Mouse (Mus musculus) right cerebral cortex, adult 18-20 months (tissue): ENCODE data around the gene Gm4302.
A peak's percentile ranks its signal among the peaks of the same experiment; 100 is the strongest.
"Not testable (repeated sequence)": the region's sequence is repeated elsewhere in the genome, so short reads cannot be mapped to it uniquely, and the experiment has no call there.

Source experiments
- DNase-seq: peaks from one replicate; pipeline ENCODE4 v3.0.0; 2022; ENCODE audit warnings: mixed read lengths

Gene Gm4302

DNA sequence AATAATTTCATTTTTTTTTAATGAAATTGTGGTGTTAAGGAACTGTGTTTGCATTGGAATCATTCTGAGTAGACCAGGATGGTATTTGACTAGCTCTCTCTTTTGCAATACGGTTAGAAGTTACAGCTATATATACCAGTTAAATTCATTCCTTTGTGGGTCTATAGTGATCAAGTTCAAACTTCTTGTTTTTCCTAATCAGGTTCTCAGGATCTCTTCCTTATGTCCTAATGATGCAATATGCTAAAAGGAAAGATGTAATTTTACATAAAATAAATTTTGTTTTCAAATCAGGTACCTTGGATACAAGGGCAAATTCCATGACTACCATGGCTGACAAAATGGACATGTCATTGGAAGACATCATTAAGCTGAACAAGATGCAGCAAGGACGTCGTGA lies at the start of gene Gm4302:
TSS of gene Gm4302 (plus strand) at position 301 of the 400 bp plus-strand sequence.
- DNase-seq = not testable (repeated sequence)

DNA sequence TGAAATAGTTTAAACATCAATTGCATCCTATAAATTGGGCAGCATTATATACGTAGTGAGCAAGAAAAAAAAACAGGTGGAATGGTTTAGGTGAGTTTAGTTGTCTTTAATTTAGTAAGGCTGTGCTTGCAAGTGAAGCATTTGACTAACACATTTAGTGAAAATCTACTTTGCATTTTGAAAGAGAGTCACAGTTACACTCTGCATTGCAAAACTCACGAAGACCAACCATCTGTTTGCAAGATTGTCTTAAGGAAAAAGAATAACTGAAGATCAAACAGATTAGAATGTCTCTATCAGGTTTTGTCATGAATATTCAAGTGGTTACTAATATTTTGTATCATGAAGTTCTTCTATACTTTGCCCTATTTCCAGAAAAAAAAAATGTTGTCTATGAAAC lies 44.5 kb upstream of the Gm4302 start:
- no peak for DNase-seq

DNA sequence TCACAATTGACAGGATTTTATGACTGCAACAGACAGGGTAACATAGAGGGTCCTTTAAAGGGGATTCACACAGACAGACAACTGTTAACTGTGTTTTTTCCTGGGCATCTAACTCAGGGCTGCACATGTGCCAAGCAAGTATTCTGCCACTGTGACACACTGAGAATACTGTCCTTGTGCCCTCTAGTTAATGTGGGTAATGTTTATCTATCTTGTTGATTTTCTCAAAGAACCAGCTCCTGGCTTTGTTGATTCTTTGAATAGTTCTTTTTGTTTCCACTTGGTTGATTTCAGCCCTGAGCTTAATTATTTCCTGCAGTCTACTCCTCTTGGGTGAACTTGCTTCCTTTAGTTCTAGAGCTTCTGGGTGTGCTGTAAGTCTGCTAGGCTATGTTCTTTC lies 40.5 kb upstream of the Gm4302 start:
- not testable (repeated sequence) for DNase-seq

DNA sequence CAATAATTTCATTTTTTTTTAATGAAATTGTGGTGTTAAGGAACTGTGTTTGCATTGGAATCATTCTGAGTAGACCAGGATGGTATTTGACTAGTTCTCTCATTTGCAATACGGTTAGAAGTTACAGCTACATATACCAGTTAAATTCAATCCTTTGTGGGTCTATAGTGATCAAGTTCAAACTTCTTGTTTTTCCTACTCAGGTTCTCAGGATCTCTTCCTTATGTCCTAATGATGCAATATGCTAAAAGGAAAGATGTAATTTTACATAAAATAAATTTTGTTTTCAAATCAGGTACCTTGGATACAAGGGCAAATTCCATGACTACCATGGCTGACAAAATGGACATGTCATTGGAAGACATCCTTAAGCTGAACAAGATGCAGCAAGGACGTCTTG lies 5.3 kb upstream of the Gm4302 start, which contains the start of gene Gm4301:
TSS of gene Gm4301 (plus strand) at position 301 of the 400 bp plus-strand sequence.
- DNase-seq = not testable (repeated sequence)

DNA sequence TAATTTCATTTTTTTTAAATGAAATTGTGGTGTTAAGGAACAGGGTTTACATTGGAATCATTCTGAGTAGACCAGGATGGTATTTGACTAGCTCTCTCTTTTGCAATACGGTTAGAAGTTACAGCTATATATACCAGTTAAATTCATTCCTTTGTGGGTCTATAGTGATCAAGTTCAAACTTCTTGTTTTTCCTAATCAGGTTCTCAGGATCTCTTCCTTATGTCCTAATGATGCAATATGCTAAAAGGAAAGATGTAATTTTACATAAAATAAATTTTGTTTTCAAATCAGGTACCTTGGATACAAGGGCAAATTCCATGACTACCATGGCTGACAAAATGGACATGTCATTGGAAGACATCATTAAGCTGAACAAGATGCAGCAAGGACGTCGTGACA lies 5.0 kb downstream of the Gm4302 start, which contains the start of gene Gm4303:
TSS of gene Gm4303 (plus strand) at position 301 of the 400 bp plus-strand sequence.
- DNase-seq = not testable (repeated sequence)

DNA sequence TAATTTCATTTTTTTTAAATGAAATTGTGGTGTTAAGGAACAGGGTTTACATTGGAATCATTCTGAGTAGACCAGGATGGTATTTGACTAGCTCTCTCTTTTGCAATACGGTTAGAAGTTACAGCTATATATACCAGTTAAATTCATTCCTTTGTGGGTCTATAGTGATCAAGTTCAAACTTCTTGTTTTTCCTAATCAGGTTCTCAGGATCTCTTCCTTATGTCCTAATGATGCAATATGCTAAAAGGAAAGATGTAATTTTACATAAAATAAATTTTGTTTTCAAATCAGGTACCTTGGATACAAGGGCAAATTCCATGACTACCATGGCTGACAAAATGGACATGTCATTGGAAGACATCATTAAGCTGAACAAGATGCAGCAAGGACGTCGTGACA lies 10.2 kb downstream of the Gm4302 start, which contains the start of gene Gm4305:
TSS of gene Gm4305 (plus strand) at position 301 of the 400 bp plus-strand sequence.
- not testable (repeated sequence) for DNase-seq

DNA sequence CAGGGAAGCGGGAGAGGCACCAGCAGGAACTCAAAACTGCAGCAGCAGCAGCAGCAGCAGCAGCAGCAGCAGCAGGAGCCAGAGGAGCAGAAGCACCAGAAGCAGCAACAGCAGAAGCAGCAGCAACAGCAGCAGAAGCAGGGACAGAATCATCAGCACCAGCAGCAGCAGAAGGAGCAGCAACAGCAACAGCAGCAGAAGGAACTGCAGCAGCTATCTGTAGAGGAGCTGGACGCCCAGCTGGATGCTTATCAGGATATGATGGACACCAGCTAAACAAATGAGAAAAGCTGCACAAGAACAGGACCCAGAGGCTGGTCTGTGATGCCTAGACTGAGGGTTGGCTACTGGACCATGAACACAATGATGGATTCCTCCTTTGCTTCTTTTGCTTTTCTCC lies 16.2 kb downstream of the Gm4302 start:
- peak; percentile 1 for DNase-seq

DNA sequence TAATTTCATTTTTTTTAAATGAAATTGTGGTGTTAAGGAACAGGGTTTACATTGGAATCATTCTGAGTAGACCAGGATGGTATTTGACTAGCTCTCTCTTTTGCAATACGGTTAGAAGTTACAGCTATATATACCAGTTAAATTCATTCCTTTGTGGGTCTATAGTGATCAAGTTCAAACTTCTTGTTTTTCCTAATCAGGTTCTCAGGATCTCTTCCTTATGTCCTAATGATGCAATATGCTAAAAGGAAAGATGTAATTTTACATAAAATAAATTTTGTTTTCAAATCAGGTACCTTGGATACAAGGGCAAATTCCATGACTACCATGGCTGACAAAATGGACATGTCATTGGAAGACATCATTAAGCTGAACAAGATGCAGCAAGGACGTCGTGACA lies 20.4 kb downstream of the Gm4302 start, which contains the start of gene Gm4307:
TSS of gene Gm4307 (plus strand) at position 301 of the 400 bp plus-strand sequence.
- not testable (repeated sequence) for DNase-seq

DNA sequence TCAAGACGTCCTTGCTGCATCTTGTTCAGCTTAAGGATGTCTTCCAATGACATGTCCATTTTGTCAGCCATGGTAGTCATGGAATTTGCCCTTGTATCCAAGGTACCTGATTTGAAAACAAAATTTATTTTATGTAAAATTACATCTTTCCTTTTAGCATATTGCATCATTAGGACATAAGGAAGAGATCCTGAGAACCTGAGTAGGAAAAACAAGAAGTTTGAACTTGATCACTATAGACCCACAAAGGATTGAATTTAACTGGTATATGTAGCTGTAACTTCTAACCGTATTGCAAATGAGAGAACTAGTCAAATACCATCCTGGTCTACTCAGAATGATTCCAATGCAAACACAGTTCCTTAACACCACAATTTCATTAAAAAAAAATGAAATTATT lies 41.8 kb downstream of the Gm4302 start, which contains the start of gene Gm4312:
TSS of gene Gm4312 (minus strand) at position 101 of the 400 bp plus-strand sequence.
- not testable (repeated sequence) for DNase-seq
